Mouse (Mus musculus): ENCODE results near the gene Mylk. TPM values are rescaled to one million over a fixed set of nuclear protein-coding genes. Genes with fewer than 3 reads are reported as not detected.

Gene Mylk
- polyA plus RNA-seq, 1 experiment from 2014 or later: 3.9 TPM

GRCm38 (mm10) chr16:35038343-35039057 is 293.5 kb downstream of the Mylk start:
- DNase-seq (ENCODE audit: low spot score): no peak
- H3K36me3 ChIP-seq: peaks cover 44% of the 10 kb centered on the region
- no peaks in the 10 kb centered on the region for H3K27me3 ChIP-seq (ENCODE audit: low read depth, poor library complexity, severe bottlenecking)
- no peak overlapping the region for H3K4me3 ChIP-seq
- no peaks in the 10 kb centered on the region for H3K9me3 ChIP-seq (replicated peaks)
- peaks cover 7% of the 10 kb centered on the region for H3K4me1 ChIP-seq
- H3K27ac ChIP-seq: no peak overlapping the region
- 26% methylated on average over 4 of the region's 4 CpGs for WGBS

GRCm38 (mm10) chr16:35040154-35040553 is 295.1 kb downstream of the Mylk start:
- 84% methylated on average over 1 of the region's 1 CpGs for WGBS
- no peak overlapping the region for H3K27ac ChIP-seq
- no peak for DNase-seq (ENCODE audit: low spot score)
- no peaks in the 10 kb centered on the region for H3K9me3 ChIP-seq (replicated peaks)
- H3K4me1 ChIP-seq: peaks cover 7% of the 10 kb centered on the region
- H3K36me3 ChIP-seq: peaks cover 37% of the 10 kb centered on the region
- no peak overlapping the region for H3K4me3 ChIP-seq
- no peaks in the 10 kb centered on the region for H3K27me3 ChIP-seq (ENCODE audit: low read depth, poor library complexity, severe bottlenecking)

GRCm38 (mm10) chr16:35041001-35041400 is 296.0 kb downstream of the Mylk start:
- no peak for DNase-seq (ENCODE audit: low spot score)
- H3K27ac ChIP-seq: no peak overlapping the region
- peaks cover 7% of the 10 kb centered on the region for H3K4me1 ChIP-seq
- H3K36me3 ChIP-seq: peaks cover 37% of the 10 kb centered on the region
- H3K9me3 ChIP-seq (replicated peaks): no peaks in the 10 kb centered on the region
- H3K27me3 ChIP-seq (ENCODE audit: low read depth, poor library complexity, severe bottlenecking): no peaks in the 10 kb centered on the region
- H3K4me3 ChIP-seq: no peak overlapping the region
- WGBS: 86% methylated on average over 7 of the region's 7 CpGs

- Histone ChIP-seq H3K27ac (no peak overlapping the region), H3K4me3 (no peak overlapping the region), H3K36me3 (peaks cover 19% of the 10 kb centered on the region), H3K27me3 (ENCODE audit: low read depth, poor library complexity, severe bottlenecking) (no peaks in the 10 kb centered on the region), H3K4me1 (no peaks in the 10 kb centered on the region), H3K9me3 (replicated peaks) (no peaks in the 10 kb centered on the region)
- no peak for DNase-seq (ENCODE audit: low spot score)
- WGBS: 83% methylated on average over 6 of the region's 6 CpGs
These were observed 301.2 kb downstream of the Mylk start for GRCm38 (mm10) chr16:35046081-35046775.

GRCm38 (mm10) chr16:35047272-35047969 is 302.4 kb downstream of the Mylk start:
- 92% methylated on average over 6 of the region's 6 CpGs for WGBS
- no peaks in the 10 kb centered on the region for H3K9me3 ChIP-seq (replicated peaks)

GRCm38 (mm10) chr16:35051066-35051465 is 306.1 kb downstream of the Mylk start:
- DNase-seq (ENCODE audit: low spot score): no peak
- Histone ChIP-seq H3K9me3 (replicated peaks) (no peaks in the 10 kb centered on the region), H3K4me1 (no peaks in the 10 kb centered on the region), H3K27me3 (ENCODE audit: low read depth, poor library complexity, severe bottlenecking) (no peaks in the 10 kb centered on the region), H3K36me3 (peaks cover 11% of the 10 kb centered on the region), H3K4me3 (no peak overlapping the region), H3K27ac (no peak overlapping the region)
- 76% methylated on average over 5 of the region's 5 CpGs for WGBS

More at GRCm38 (mm10) chr16:35047272-35047969, 302.4 kb downstream of the Mylk start:
- no peak for DNase-seq (ENCODE audit: low spot score)
- no peak overlapping the region for H3K27ac ChIP-seq
- no peaks in the 10 kb centered on the region for H3K27me3 ChIP-seq (ENCODE audit: low read depth, poor library complexity, severe bottlenecking)
- H3K36me3 ChIP-seq: peaks cover 11% of the 10 kb centered on the region
- no peak overlapping the region for H3K4me3 ChIP-seq
- no peaks in the 10 kb centered on the region for H3K4me1 ChIP-seq

Other genes starting within 250 kb of the Mylk start
- 8.0 and 8.3 TPM in 2 replicates for gene Kalrn, start 171.7 kb upstream of the Mylk start, polyA plus RNA-seq (2016; fragmentation: Nextera tagmentation; extraction: Ambion mirVana)
- not detected in 2 replicates for gene Ropn1, start 95.3 kb upstream of the Mylk start, polyA plus RNA-seq (2016; fragmentation: Nextera tagmentation; extraction: Ambion mirVana)
- gene Ccdc14, start 54.6 kb upstream of the Mylk start, polyA plus RNA-seq (2016; fragmentation: Nextera tagmentation; extraction: Ambion mirVana): 10.7 and 10.9 TPM in 2 replicates

Measured in limb, embryonic 10.5 days (tissue).